Mouse (Mus musculus): ENCODE data around the gene Elmo1.
A peak's percentile ranks its signal among the peaks of the same experiment; 100 is the strongest.

Elmo1 gene

DNA sequence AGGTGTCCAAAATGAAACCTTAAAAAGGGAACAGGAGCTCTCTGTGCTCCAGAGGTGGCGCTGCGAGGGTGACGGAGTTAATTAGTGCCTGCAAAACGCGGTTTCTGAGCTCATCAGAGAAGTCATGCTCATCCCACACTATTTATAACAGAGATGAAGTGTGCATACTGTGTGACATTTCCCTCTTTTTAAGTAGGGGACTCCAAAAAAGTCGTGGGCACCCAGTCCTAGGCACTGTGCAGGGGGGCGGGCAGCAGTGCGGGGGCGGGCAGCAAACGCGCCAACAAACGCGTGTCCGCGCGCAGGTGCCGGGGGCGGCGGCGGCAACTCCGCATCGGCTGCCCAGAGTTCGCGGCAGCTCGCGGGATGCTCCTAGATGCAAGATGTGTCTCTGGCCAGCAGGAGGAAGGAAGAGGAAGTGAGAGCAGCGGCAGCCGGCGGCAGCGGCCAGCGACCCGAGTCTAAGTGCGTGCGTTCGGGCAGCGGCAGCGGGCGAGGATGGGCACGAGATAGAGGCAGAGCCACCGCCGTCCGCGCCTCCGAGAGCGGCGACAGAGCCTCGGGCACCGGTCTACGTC lies at the start of gene Elmo1:
Elmo1 (plus strand) TSS at position 464 of the 578 bp plus-strand sequence.
- peak; percentile 86 for DNase-seq

DNA sequence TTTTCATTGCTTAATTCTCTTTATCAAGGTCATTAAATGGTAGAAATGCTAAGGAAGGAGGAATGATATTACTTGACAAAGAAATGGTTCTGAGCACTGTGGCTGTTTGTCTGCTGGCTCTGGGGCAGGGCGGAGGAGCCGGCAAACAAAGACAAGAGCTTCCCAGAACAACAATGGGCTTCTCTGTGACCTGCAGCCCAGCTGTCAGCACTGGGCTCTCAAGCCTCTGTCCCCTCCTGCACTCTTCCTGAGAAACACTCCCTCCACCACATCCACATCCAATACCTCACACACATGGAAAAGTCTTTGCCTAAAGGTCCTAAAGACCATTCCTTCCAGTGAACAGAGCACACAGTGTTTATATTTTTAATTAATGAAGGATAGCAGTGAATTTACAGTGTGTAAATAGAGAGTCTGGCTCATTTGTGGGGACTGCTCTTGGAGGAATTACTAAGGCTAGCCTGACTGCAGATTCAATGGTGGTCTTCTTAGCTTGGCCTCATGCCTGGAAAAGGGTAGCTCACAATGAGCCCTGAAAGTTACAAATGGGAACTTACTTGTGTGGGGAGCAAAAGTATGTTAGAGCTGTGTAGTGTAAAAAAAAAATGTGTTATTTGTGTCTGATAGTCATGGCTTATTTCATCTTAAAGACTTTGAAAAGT lies 49.1 kb upstream of the Elmo1 start:
- no peak for DNase-seq

DNA sequence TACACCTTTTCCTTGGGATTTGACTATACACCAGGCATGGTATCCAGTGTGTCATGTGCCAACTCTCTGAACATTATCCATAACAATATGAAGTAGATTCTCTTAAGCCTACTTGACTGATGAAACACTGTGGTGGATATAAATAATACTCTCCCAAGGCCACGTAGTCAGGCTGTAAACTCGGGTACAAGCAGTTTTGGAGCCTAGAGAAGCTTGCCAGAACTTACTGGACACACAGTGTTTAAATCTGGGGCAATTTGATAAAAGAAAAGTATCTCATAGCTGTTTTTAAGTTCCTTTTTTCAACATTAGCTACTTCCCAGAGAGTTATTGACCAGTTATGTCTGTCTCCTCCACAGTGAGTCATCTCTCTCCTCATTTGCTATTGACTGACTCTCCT lies 47.5 kb upstream of the Elmo1 start:
- DNase-seq, result no peak

GRCm38 (mm10) chr13:20045350-20045749 lies 45.0 kb upstream of the Elmo1 start:
- DNase-seq, result no peak

DNA sequence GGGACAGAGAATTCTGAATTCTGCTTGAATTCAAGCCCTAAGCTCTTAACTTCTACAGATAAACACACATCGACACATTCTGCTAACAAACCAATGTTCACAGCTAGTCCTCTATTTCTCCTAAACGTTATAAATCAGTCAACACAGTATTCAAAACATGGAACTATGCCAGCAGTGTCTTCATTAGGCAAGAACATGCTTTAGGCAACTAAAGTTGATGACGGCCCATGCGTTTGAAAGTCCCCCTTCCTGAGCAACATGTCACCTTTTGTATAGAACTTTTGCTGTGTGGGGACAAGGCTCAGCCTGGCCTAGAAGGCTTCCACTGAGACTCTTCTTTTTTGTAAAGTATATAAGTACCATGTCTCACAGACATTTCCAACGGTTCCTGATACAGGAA lies 44.6 kb upstream of the Elmo1 start:
- DNase-seq, result peak; percentile 47

DNA sequence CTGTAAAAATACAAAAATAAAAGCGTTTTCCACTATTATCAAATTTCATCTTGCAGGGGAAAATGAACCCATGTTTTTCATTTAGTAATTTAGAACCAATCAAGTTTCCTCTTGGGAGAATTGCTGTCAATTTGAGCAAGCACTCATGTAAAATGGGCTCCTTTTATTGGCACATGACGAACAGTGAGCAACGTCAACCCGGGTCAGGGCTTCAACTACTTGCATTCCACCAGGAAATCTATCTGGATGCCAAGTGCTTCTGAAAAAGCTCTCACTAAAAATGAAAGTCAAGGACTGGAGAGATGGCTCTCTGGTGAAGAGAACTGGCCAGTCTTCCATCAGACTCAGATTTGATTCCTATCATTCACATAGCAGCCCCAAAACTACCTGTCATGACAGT lies 44.0 kb upstream of the Elmo1 start:
- peak; percentile 57 for DNase-seq

- DNase-seq, result no peak
Observed at GRCm38 (mm10) chr13:20047926-20048836, 42.2 kb upstream of the Elmo1 start.

- DNase-seq, result no peak
Observed at GRCm38 (mm10) chr13:20048837-20049160, 41.6 kb upstream of the Elmo1 start.

- no peak for DNase-seq
Observed at GRCm38 (mm10) chr13:20049654-20050053, 40.7 kb upstream of the Elmo1 start.

GRCm38 (mm10) chr13:20050149-20050548 lies 40.2 kb upstream of the Elmo1 start:
- no peak for DNase-seq

- no peak for DNase-seq
Observed at GRCm38 (mm10) chr13:20057926-20058325, 32.5 kb upstream of the Elmo1 start.

GRCm38 (mm10) chr13:20061031-20061430 lies 29.4 kb upstream of the Elmo1 start:
- no peak for DNase-seq

- no peak for DNase-seq
Observed at GRCm38 (mm10) chr13:20063331-20063730, 27.1 kb upstream of the Elmo1 start.

GRCm38 (mm10) chr13:20072043-20072442 lies 18.4 kb upstream of the Elmo1 start:
- DNase-seq, result no peak

- no peak for DNase-seq
Observed at GRCm38 (mm10) chr13:20072994-20073393, 17.4 kb upstream of the Elmo1 start.

DNA sequence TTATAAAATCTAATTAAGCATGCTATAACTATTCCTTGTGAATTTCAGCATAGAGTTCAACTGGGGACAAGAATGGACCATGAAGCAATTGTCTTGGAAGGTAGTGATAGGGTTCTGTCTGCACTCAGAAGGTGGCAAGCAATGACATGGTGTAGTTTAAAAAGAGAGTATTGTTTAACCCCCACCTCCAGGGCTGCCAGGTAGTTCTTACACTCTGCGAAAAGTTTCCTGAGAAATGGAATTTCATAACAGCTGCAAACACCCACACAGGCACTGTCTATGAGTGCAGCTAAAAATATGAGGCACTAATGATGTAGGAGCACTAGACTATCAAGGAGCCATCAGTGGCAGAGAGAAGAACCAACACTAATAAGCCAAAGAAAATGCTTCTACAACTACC lies 13.9 kb upstream of the Elmo1 start:
- DNase-seq, result no peak

DNA sequence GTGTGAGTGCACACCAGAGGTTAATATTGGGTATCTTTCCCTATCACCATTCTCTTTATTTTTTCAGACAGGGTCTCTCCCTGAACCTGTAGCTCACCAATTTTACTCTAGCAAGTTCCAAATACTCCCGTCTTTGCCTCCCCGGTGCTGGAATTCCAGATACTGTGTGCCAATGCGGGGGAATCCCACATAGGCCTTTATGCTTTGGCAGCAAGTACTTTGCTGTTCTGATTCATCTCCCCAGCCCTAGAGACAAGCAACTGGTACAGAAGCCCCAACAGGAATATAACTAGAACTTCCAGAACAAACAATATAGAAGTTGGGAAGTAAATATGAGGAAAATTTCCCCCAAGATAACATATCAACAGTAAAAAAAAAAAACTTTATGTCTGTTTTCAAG lies 13.2 kb upstream of the Elmo1 start:
- no peak for DNase-seq

- DNase-seq, result peak; percentile 71
Observed at GRCm38 (mm10) chr13:20090711-20091603, 561 bp downstream of the Elmo1 start.

- no peak for DNase-seq
Observed at GRCm38 (mm10) chr13:20091604-20091926, 1.2 kb downstream of the Elmo1 start.

DNA sequence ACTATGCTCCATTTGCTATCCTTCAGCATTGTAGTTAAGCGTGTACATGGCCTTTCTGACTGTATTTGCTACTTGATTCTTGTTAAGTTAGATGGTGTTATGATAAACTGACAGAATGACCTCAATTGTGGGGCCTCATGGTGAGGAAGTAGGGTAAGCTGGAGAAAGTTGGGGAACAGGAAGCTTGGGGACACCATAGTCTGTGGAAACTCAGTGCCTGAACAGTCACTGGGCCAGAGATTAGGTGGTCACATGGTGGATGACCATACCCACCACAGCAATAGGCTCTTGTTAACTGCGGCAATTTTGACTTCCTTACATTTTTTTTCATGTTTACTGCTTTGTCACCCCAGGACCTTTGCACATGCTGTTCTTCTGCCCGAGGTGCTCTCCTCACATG lies 1.9 kb downstream of the Elmo1 start:
- peak; percentile 43 for DNase-seq

- peak; percentile 80 for DNase-seq
Observed at GRCm38 (mm10) chr13:20093307-20094045, 3.1 kb downstream of the Elmo1 start.
